Mouse (Mus musculus): ENCODE measurements around the gene Rab44.

Gene Rab44

DNA sequence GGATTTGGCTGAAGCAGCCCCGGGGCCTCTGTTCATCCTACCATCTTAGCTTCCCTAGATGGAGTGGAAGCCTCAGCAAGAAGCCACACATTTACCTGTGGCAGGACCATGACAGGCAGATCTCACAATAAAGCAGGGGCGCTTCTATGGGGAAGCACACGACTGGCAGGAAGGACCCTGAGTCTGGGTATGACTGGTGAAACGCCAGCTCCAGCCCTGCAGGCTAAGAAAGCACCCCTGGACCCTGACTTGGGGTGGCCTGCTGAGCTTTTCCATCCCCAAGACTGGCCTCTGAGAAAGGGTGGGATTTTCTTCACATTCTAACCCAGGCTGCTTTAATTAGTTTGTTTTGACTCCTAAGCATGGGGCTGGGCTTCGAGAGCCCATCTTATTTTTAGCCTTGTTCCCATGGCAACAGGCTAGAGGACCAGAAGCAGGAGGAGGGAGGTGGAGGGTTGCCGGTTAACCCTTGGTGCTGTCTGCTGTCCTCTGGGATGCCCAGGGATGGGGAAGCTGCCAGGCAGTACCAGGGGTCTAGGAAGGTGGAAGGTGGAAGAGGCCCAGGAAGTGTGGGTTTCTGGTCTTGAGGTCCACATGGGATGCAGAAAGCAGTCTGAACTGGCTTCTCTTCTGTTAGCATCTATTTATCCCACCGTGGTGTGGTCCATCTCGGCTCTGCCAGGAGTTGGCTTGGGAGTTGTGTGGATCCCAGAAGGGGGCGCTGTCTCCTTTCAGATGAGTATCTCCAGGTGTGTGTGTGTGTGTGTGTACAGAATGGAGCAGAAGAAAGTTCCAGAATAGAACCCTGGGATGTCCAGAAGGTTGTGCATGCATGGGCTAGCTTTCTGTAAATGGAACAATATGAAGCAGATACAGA, 62.7 kb downstream of the Rab44 start:
- DNase-seq (ENCODE audit: low read depth, low spot score): peak; percentile 65
- Histone ChIP-seq H3K36me3 (ENCODE audit: control insufficient read depth, insufficient read depth, low read length, poor library complexity, severe bottlenecking) (no peaks in the 10 kb centered on the region), H3K27me3 (ENCODE audit: control insufficient read depth, insufficient read depth, low read length, poor library complexity, severe bottlenecking) (no peaks in the 10 kb centered on the region)

DNA sequence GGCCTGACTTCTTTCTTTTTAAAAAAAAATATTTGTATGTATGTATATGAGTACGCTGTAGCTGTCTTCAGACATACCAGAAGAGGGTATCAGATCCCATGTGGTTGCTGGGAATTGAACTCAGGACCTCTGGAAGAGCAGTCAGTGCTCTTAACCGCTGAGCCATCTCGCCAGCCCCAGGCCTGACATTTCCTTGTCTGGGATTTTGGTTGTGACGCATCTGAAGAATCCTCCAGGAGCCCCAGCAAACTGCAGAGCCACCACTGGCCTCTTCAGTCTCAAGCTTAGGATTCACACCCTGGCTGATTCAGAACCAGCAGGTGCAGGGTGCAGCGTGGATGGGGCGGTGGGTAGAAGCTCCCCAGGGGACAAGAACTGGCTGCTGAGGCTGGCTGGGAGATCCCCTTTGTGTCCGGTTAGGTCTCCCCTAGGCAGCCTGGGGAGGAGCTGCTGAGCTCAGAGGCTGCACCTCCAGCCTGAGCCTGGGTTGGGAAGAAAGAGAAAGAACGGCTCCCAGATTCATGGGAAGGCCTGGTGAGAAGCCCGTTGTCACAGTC, 64.6 kb downstream of the Rab44 start:
- Histone ChIP-seq H3K27me3 (ENCODE audit: control insufficient read depth, insufficient read depth, low read length, poor library complexity, severe bottlenecking) (no peaks in the 10 kb centered on the region), H3K36me3 (ENCODE audit: control insufficient read depth, insufficient read depth, low read length, poor library complexity, severe bottlenecking) (no peaks in the 10 kb centered on the region)
- peak; percentile 60 for DNase-seq (ENCODE audit: low read depth, low spot score)

DNA sequence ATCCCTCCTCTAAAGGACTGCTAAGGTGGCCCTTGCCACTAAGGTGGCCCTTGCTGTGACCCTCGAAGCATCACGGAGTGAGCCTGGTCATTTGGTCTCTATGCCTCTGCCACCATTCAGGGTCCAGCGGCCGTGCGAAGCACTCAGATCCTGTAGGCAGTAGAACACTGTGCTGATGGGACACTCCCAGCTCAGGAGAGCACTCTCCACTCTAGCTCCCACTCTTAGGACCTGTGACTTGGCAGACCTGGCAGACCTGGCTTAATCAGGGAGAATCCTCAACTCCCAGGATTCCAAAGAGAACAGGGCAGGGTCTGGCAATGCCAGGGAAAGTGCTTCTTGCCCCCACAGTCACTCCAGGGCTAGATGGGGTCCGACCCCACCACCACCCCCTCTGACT, 66.0 kb downstream of the Rab44 start:
- Histone ChIP-seq H3K36me3 (ENCODE audit: control insufficient read depth, insufficient read depth, low read length, poor library complexity, severe bottlenecking) (no peaks in the 10 kb centered on the region), H3K27me3 (ENCODE audit: control insufficient read depth, insufficient read depth, low read length, poor library complexity, severe bottlenecking) (no peaks in the 10 kb centered on the region)
- no peak for DNase-seq (ENCODE audit: low read depth, low spot score)

DNA sequence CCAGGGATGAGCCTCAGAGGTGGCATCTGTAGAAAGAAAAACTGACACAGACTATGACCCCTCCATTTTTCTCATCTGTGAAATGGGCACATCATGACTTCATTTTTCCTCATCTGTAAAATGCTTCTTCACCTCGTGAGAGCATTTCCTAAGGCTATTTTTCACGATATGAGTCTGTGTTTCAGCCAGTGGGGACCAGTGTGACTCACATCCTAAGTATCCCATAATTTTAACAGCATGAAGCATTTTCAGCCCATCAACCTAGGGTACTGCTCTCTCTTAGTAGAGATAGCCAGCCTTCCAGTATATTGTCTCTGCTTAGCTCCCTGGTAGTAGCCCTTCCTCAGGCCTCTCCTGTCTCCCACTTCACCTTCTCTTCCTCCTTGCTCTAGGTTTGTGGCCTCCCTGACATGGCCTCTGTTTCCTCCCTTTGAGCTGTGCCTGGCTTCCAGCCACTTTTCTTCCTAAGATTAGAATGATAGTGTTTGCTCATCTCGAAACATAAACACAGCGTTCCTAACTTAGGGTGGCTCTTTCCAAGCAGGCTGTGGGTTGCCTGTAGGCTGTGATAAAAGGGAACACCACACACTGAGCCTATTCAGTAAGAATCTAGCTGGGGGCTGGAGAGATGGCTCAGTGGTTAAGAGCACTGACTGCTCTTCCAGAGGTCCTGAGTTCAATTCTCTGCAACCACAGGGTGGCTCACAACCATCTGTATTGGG, 66.6 kb downstream of the Rab44 start:
- Histone ChIP-seq H3K36me3 (ENCODE audit: control insufficient read depth, insufficient read depth, low read length, poor library complexity, severe bottlenecking) (no peaks in the 10 kb centered on the region), H3K27me3 (ENCODE audit: control insufficient read depth, insufficient read depth, low read length, poor library complexity, severe bottlenecking) (no peaks in the 10 kb centered on the region)
- DNase-seq (ENCODE audit: low read depth, low spot score): no peak

DNA sequence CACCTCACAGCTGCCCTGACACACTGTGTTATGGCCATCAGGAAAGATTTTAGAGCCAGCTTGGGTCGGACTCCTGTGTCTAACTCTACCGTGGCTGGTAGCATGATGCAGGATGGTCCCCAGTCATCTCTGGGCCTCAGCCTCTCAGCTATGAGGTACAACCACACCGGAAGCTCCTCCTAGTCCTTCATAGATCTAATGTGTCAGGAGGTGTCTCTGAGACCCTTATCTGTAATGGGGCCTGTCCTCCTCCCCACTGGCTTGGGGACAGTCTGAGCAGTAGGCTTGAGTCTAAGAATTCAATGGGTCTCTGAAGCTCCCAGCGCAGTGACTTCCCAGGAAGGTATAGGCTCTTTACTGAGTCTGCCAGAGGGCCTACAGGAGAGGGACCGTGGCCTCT, 67.8 kb downstream of the Rab44 start:
- Histone ChIP-seq H3K27me3 (ENCODE audit: control insufficient read depth, insufficient read depth, low read length, poor library complexity, severe bottlenecking) (no peaks in the 10 kb centered on the region), H3K36me3 (ENCODE audit: control insufficient read depth, insufficient read depth, low read length, poor library complexity, severe bottlenecking) (no peaks in the 10 kb centered on the region)
- no peak for DNase-seq (ENCODE audit: low read depth, low spot score)

DNA sequence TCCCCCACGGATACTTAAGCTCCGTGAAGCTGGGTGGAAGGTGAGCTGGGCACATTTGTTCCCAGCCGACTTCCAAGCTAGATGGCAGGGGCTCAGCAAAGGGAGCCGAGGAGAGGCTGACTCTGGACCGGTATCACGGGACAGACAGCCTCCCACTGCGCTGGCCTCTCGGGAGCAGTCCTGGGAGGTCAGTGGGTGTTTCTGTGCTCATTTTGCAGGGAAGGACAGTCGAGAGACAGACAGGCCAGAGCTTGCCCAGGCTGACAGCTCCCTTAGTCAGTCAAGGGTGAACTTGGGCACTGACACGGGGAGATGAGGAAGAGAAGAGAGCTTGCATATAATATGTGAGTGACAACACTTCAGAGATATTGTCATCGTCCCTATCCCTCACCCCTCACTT, 69.2 kb downstream of the Rab44 start:
- H3K27me3 ChIP-seq (ENCODE audit: control insufficient read depth, insufficient read depth, low read length, poor library complexity, severe bottlenecking): no peaks in the 10 kb centered on the region
- DNase-seq (ENCODE audit: low read depth, low spot score): no peak
- no peaks in the 10 kb centered on the region for H3K36me3 ChIP-seq (ENCODE audit: control insufficient read depth, insufficient read depth, low read length, poor library complexity, severe bottlenecking)

DNA sequence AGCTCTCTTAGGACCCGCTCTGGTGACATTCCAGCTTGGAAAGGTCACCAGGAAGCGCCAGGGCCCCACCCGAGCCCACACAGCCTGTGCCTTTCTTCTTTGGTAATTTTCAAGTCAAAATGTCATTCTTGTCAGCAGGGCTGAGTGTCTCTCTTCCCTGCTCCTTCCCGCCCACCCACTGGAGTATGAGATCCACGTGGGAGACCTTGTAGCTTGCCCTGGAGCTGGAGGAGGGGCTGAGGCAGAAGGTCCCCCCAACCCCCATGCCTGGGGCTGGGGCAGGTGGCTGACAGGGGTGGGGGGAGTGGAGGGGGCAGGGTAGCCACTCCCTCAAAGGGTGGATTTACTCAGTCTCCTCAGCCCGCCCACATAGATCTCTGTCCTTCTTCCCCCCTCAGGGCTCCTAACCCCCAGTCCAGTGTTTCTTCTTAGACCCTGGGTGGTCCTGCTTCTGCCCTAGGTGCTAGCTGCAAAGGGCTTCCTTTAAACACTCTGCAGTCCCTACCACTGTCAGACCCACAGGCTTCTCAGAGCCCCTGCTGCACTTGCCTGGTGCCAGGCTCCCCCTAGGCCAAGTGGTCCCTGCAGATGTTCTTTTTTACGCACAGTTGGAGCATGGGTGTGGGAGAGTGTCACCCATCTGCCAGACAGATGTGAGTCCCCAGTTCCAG, 71.6 kb downstream of the Rab44 start:
- Histone ChIP-seq H3K36me3 (ENCODE audit: control insufficient read depth, insufficient read depth, low read length, poor library complexity, severe bottlenecking) (no peaks in the 10 kb centered on the region), H3K27me3 (ENCODE audit: control insufficient read depth, insufficient read depth, low read length, poor library complexity, severe bottlenecking) (no peaks in the 10 kb centered on the region)
- no peak for DNase-seq (ENCODE audit: low read depth, low spot score)

DNA sequence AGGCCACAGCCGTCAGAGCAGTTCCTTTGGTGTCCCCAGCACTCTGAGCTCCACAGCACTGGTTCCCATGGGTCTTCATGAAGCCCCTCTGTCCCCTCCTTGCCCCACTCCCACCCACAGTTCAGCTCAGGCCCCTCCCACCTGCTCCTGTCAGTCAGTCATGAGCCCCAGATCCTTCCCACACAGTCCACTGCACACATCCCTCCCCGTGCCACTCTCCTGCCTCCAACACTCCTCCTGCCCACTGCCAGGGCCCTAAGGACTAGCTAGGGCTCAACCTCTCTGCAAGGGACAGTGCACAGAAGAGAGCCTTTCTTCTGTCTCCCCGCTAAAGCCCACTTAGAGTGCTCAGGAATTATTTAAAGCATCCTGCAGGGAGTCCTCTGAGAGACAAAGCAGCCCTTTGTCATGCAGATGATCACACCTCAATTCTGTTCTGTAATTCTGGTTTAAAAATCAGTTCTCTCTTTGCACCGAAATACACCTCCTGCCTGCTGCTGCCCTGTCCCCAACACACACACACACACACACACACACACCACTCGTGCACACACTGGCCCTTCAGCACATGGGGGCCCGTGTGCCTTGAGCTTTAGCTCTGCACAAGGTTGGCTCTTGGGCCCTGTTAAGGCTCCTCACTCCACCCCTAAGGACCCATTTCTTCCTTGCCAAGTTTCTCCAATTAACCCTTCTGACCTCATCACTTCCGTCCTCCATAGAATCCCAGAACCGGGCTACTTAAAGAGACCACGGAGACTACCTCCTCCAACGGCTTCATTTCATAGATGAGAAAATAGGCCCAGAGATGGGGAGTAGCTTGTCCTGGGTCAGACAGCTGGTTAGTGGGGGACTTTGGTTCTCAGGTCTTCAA, 73.3 kb downstream of the Rab44 start:
- Histone ChIP-seq H3K36me3 (ENCODE audit: control insufficient read depth, insufficient read depth, low read length, poor library complexity, severe bottlenecking) (no peaks in the 10 kb centered on the region), H3K27me3 (ENCODE audit: control insufficient read depth, insufficient read depth, low read length, poor library complexity, severe bottlenecking) (no peaks in the 10 kb centered on the region)
- DNase-seq (ENCODE audit: low read depth, low spot score): no peak

DNA sequence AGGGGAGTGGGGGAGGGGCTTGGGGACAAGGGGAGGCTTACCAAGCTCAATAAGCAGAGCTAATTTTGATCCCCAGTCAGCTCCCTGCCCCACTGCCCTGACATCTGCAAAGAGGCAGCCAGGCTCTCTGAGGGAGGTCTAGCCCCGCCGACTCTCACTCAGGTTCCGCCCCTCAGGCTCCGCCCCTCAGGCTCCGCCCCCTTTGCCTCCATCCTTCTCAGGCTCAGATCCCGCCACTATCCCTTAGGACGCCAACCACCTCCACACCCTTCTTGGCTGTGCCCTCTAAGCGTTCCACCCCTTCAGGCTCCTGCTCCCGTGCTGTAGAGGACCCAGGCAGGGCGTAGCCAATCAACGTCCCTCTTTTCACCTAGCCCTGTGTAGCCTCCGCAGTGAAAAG, 75.0 kb downstream of the Rab44 start:
- Histone ChIP-seq H3K27me3 (ENCODE audit: control insufficient read depth, insufficient read depth, low read length, poor library complexity, severe bottlenecking) (no peaks in the 10 kb centered on the region), H3K36me3 (ENCODE audit: control insufficient read depth, insufficient read depth, low read length, poor library complexity, severe bottlenecking) (no peaks in the 10 kb centered on the region)
- DNase-seq (ENCODE audit: low read depth, low spot score): no peak

DNA sequence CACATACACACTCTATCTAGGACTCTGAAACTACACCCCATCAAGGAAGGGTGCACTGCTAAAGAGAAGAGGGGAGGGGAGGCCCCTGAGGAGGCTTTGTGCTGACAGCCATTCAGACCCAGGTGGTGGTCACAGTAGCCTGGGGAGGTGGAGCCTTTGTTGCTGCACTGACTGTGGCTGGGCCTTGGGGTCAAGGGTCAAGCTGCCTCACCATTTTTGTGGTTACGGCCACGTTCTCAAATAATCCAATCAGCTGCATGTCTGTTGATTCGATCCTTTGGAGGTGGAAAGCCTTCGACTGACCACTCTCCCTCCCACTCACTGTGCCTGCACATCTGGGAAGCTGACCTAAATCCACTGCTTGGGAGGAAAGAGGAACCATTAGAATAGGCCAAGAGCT, 81.6 kb downstream of the Rab44 start:
- Histone ChIP-seq H3K36me3 (ENCODE audit: control insufficient read depth, insufficient read depth, low read length, poor library complexity, severe bottlenecking) (no peaks in the 10 kb centered on the region), H3K27me3 (ENCODE audit: control insufficient read depth, insufficient read depth, low read length, poor library complexity, severe bottlenecking) (no peaks in the 10 kb centered on the region)
- no peak for DNase-seq (ENCODE audit: low read depth, low spot score)
